Comparison of ENCODE assay signal across 8 mouse cellular contexts in genomic region chr5:29388944-29389765, GRCm38 (mm10). TPM values are rescaled to one million over a fixed set of nuclear protein-coding genes. Genes with fewer than 3 reads are reported as not detected.
DNase-seq lines count a peak whose midpoint lies in the region; ATAC-seq and TF ChIP-seq lines count a peak whose summit lies in the region.

No protein-coding gene starts in this region.

- H3K79me2 ChIP-seq in C2C12 (ENCODE audit: control insufficient read depth, insufficient read depth): no peaks in the 10 kb centered on the region

- no peak overlapping the region for H3K9ac ChIP-seq in heart, embryonic 12.5 days
- H3K9ac ChIP-seq in lung, embryonic 14.5 days: no peak overlapping the region

- ATAC-seq in heart, embryonic 12.5 days (ENCODE audit: insufficient number of reproducible peaks, low FRiP score): 0 out of 2 replicates have a peak, but pooled peaks have one; percentile 41
- peak; percentile 65 for ATAC-seq in lung, embryonic 14.5 days (ENCODE audit: insufficient read depth)

- H3K79me3 ChIP-seq in C2C12 (ENCODE audit: low read depth): no peaks in the 10 kb centered on the region

- H3K4me2 ChIP-seq in heart, embryonic 12.5 days: no peak overlapping the region
- H3K4me2 ChIP-seq in lung, embryonic 14.5 days: no peak overlapping the region

- H3K27me3 ChIP-seq in C2C12 (ENCODE audit: control insufficient read depth, insufficient read depth, insufficient read length): peaks cover 4% of the 10 kb centered on the region
- peaks cover 5% of the 10 kb centered on the region; the same call in 1 of the 2 replicates for H3K27me3 ChIP-seq in heart, embryonic 12.5 days (replicated peaks)
- H3K27me3 ChIP-seq in lung, embryonic 14.5 days (ENCODE audit: insufficient read depth, low read length): no peaks in the 10 kb centered on the region

- H3K9me3 ChIP-seq in heart, embryonic 12.5 days (replicated peaks): no peaks in the 10 kb centered on the region
- H3K9me3 ChIP-seq in lung, embryonic 14.5 days (ENCODE audit: low read depth, low read length): no peaks in the 10 kb centered on the region

- WGBS in heart, embryonic 12.5 days: 18% methylated on average over 15 of the region's 15 CpGs
- 19% methylated on average over 15 of the region's 15 CpGs for WGBS in lung, embryonic 14.5 days

- H3K4me1 ChIP-seq in heart, embryonic 12.5 days (replicated peaks): no peaks in the 10 kb centered on the region
- H3K4me1 ChIP-seq in lung, embryonic 14.5 days (ENCODE audit: insufficient read depth): no peaks in the 10 kb centered on the region

- 0 out of 2 replicates have a peak overlapping the region, but pooled peaks have one; percentile 45 for H3K27ac ChIP-seq in heart, embryonic 12.5 days (ENCODE audit: poor library complexity, severe bottlenecking)
- H3K27ac ChIP-seq in lung, embryonic 14.5 days (ENCODE audit: low read depth): peak overlapping the region; percentile 19; the same call in 1 of the 2 replicates

- no peak overlapping the region for H3K4me3 ChIP-seq in C2C12 (ENCODE audit: insufficient read depth, poor library complexity, severe bottlenecking)
- no peak overlapping the region for H3K4me3 ChIP-seq in heart, embryonic 12.5 days
- H3K4me3 ChIP-seq in lung, embryonic 14.5 days (ENCODE audit: low read depth, low read length): no peak overlapping the region

- peak; percentile 57 for DNase-seq in adrenal gland, adult 8-10 months
- peak; percentile 50 for DNase-seq in embryo, embryonic 11.5 days (ENCODE audit: low read depth, low spot score)
- DNase-seq in kidney, postnatal 4 days: peak; percentile 90 to 91
- peak; percentile 90 for DNase-seq in lung, embryonic 14.5 days
- peak; percentile 70 for DNase-seq in right cerebral cortex, adult 18-20 months
- DNase-seq in thymus, postnatal 4 days: peak; percentile 92

- H3ac ChIP-seq in C2C12 (ENCODE audit: control insufficient read depth, insufficient read length, low read depth): no peak overlapping the region

- peak; percentile 76 for TF ChIP-seq CTCF in C2C12 (IDR thresholded peaks at IDR 0.05; ENCODE audit: control insufficient read depth, insufficient read depth, insufficient read length)
- TF ChIP-seq CTCF in lung, embryonic 14.5 days (IDR thresholded peaks at IDR 0.05; ENCODE audit: low read depth): peak; percentile 91

- no peaks in the 10 kb centered on the region for H3K36me3 ChIP-seq in C2C12 (ENCODE audit: control insufficient read depth, insufficient read depth)
- no peaks in the 10 kb centered on the region for H3K36me3 ChIP-seq in heart, embryonic 12.5 days
- H3K36me3 ChIP-seq in lung, embryonic 14.5 days (ENCODE audit: insufficient read depth): no peaks in the 10 kb centered on the region

TF ChIP-seq in C2C12, 6 proteins besides CTCF, POLR2A, EP300 and RAD21:
- TF ChIP-seq MYOD1 (IDR thresholded peaks at IDR 0.05; ENCODE audit: control insufficient read depth, insufficient read length, low read depth) (no peak), CEBPB (IDR thresholded peaks at IDR 0.05; ENCODE audit: low read depth) (no peak), MYOG (IDR thresholded peaks at IDR 0.05; ENCODE audit: control insufficient read depth, extremely low read depth, insufficient read length) (no peak), FOSL1 (IDR thresholded peaks at IDR 0.05; ENCODE audit: insufficient read depth, low read length, poor library complexity, severe bottlenecking) (no peak), USF1 (IDR thresholded peaks at IDR 0.05; ENCODE audit: low read depth) (no peak), MAX (IDR thresholded peaks at IDR 0.05) (no peak)
TF ChIP-seq in C2C12: peak in this region for 0.

RNA-seq across cellular contexts. Expression of gene Lmbr1, which starts 11.0 kb away (rescaled TPM):
- polyA plus RNA-seq in C2C12 (2012; fragmentation: generic; extraction: Trizol): 1.8 TPM
- total RNA-seq in adrenal gland, adult 8-10 months (2022): 10 to 100 TPM in 3 of 4 experiments, 1 to 10 TPM in 1; 9.7 to 15.2 (median 11.7) TPM
- 14.0 and 14.3 TPM in 2 replicates for polyA plus RNA-seq in heart, embryonic 12.5 days (2016; fragmentation: Nextera tagmentation; extraction: Ambion mirVana)
- 11.8 and 12.8 TPM in 2 replicates for polyA plus RNA-seq in lung, embryonic 14.5 days (2014; fragmentation: Nextera tagmentation; extraction: Ambion mirVana)

RNA-seq across cellular contexts. Expression of gene Nom1, which starts 45.3 kb away (rescaled TPM):
- 13.5 TPM for polyA plus RNA-seq in C2C12 (2012; fragmentation: generic; extraction: Trizol)
- 10 to 100 TPM; 36.1 to 44.6 (median 39.2) TPM for total RNA-seq in adrenal gland, adult 8-10 months (2022)
- polyA plus RNA-seq in heart, embryonic 12.5 days (2016; fragmentation: Nextera tagmentation; extraction: Ambion mirVana): 19.0 and 23.6 TPM in 2 replicates
- 21.2 and 26.8 TPM in 2 replicates for polyA plus RNA-seq in lung, embryonic 14.5 days (2014; fragmentation: Nextera tagmentation; extraction: Ambion mirVana)
